Mouse (Mus musculus): ENCODE results near the gene 9430097D07Rik. TPM values are rescaled to one million over a fixed set of nuclear protein-coding genes. Genes with fewer than 3 reads are reported as not detected.

9430097D07Rik gene
- polyA plus RNA-seq (2016; fragmentation: Nextera tagmentation; extraction: Ambion mirVana) = 0.11 and 0.39 TPM in 2 replicates

GRCm38 (mm10) chr2:32575586-32576160, at the start of gene 9430097D07Rik:
9430097D07Rik (minus strand) TSS chr2:32575684.
- DNase-seq (ENCODE audit: low spot score) = peak; percentile 71
- Histone ChIP-seq H3K9me3 (no peaks in the 10 kb centered on the region), H3K27ac (peak within 1 kb of the TSS; percentile 64; the same call in 1 of the 2 replicates), H3K4me1 (replicated peaks) (peaks cover 32% of the 10 kb centered on the region), H3K4me3 (peak within 1 kb of the TSS; percentile 59), H3K36me3 (peaks cover 9% of the 10 kb centered on the region), H3K27me3 (ENCODE audit: insufficient read depth, poor library complexity, severe bottlenecking) (peaks cover 49% of the 10 kb centered on the region)
- 5% methylated on average over 28 of the region's 28 CpGs for WGBS

DNA sequence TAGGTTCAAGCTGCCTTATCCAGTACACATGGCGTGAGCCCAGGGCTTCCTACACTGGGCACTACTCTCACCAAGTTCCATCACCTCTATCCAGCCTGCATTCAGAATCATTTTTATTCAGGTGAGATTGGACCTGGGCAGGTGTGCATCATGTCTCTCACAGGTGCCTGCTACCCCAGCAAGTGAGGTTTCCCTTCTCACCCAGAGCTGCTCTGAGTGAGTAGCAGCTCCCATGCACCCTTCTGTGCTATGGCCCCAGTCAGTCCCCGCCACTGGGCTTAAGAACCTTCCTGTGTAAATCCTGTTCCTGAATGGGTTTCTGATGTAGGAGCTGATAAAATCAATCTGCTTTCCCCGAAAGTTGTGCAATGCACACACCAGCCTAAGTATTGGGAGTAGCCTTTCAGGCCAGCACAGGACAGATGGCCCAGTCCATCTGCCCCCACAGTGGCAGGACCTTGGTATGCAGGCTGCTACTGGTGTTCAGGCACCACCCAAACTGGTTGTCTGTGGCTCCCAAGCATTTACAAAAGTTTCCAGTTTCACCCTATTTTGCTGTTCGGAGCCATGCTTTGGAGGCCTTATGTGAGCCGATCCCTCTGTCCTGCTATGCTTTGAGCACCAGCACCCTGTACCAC, 48.7 kb upstream of the 9430097D07Rik start:
- WGBS = 78% methylated on average over 5 of the region's 5 CpGs
- Histone ChIP-seq H3K9me3 (no peaks in the 10 kb centered on the region), H3K4me3 (no peak overlapping the region), H3K36me3 (no peaks in the 10 kb centered on the region), H3K4me1 (replicated peaks) (peaks cover 81% of the 10 kb centered on the region), H3K27me3 (ENCODE audit: insufficient read depth, poor library complexity, severe bottlenecking) (0 out of 2 replicates have a peak, but pooled peaks cover 6% of the 10 kb centered on the region), H3K27ac (peak overlapping the region; percentile 88)
- no peak for DNase-seq (ENCODE audit: low spot score)

DNA sequence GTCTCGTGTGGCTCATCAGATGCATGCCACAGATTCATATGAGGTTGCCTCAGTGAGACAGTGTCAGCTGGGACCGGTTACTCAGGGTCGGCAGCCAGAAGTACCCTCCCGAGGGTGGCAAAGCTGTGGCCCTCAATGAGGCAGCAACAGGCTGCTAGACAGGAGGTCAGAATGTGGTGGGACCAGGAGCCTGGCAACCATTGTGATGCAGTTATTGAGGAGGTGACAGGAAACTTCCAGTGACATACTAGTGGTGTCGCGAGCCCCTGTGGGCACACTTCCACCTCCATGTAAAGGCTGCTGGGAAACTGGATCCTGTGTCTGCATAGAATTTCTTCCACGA, 46.0 kb upstream of the 9430097D07Rik start, which contains the start of gene Ak1:
Gene Ak1, plus strand, starts transcription at position 242 of the 343 bp plus-strand sequence.
- DNase-seq (ENCODE audit: low spot score) = no peak
- Histone ChIP-seq H3K36me3 (peaks cover 20% of the 10 kb centered on the region), H3K27ac (peak within 1 kb of the TSS; percentile 82), H3K4me1 (replicated peaks) (peaks cover 67% of the 10 kb centered on the region), H3K4me3 (0 out of 2 replicates have a peak within 1 kb of the TSS, but pooled peaks have one; percentile 1), H3K9me3 (peaks cover 5% of the 10 kb centered on the region; the same call in 1 of the 2 replicates), H3K27me3 (ENCODE audit: insufficient read depth, poor library complexity, severe bottlenecking) (no peaks in the 10 kb centered on the region)
- WGBS = 42% methylated on average over 7 of the region's 7 CpGs

GRCm38 (mm10) chr2:32620682-32621516, 45.4 kb upstream of the 9430097D07Rik start:
- Histone ChIP-seq H3K27me3 (ENCODE audit: insufficient read depth, poor library complexity, severe bottlenecking) (no peaks in the 10 kb centered on the region), H3K4me3 (0 out of 2 replicates have a peak overlapping the region, but pooled peaks have one; percentile 1), H3K27ac (peak overlapping the region; percentile 82), H3K9me3 (peaks cover 5% of the 10 kb centered on the region; the same call in 1 of the 2 replicates), H3K4me1 (replicated peaks) (peaks cover 61% of the 10 kb centered on the region), H3K36me3 (peaks cover 20% of the 10 kb centered on the region)
- WGBS = 35% methylated on average over 4 of the region's 4 CpGs
- DNase-seq (ENCODE audit: low spot score) = peak; percentile 56

DNA sequence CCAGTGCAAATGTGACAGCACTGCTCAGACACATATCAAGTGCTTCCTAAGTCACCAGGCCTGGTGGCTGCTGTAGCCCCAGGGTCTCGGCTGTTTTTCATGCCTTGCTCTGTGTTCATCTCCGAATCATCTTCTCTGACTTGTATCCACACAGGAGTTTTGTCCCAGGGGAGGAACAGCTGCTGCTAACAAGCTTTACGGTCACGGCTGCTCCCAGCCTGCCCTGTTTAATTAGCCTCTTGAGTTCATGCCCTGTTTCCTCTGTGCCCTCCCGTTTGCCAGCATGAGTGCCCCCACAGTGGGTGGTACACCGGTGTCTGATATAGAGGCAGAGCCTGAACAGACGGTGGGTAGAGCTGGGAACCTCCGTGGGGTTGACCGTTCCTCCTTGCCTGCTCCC, 42.6 kb upstream of the 9430097D07Rik start:
- Histone ChIP-seq H3K4me1 (replicated peaks) (peaks cover 40% of the 10 kb centered on the region), H3K4me3 (no peak overlapping the region), H3K9me3 (peaks cover 5% of the 10 kb centered on the region; the same call in 1 of the 2 replicates), H3K36me3 (peaks cover 41% of the 10 kb centered on the region), H3K27ac (no peak overlapping the region), H3K27me3 (ENCODE audit: insufficient read depth, poor library complexity, severe bottlenecking) (no peaks in the 10 kb centered on the region)
- WGBS = 75% methylated on average over 9 of the region's 9 CpGs
- DNase-seq (ENCODE audit: low spot score) = no peak

DNA sequence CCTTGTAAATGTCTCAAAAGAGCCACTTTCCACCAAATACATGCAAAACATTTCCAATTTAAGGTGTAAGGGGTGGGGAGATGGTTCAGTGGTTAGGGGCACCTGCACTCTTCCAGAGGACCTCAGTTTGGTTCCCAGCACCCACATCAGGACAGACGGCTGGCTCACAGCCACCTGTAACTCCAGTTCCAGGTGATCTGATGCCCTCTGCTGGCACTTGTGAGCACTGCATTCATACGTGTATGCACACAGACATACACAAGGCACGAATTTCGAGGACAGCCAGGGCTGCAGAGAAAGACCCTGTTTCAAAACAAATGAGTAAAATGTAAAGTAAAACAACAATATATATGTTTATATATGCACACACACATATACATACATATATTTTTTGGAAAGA, 42.1 kb upstream of the 9430097D07Rik start:
- Histone ChIP-seq H3K36me3 (peaks cover 44% of the 10 kb centered on the region), H3K27ac (no peak overlapping the region), H3K27me3 (ENCODE audit: insufficient read depth, poor library complexity, severe bottlenecking) (no peaks in the 10 kb centered on the region), H3K4me1 (replicated peaks) (peaks cover 40% of the 10 kb centered on the region), H3K9me3 (peaks cover 5% of the 10 kb centered on the region; the same call in 1 of the 2 replicates), H3K4me3 (no peak overlapping the region)
- WGBS = 93% methylated on average over 4 of the region's 4 CpGs
- DNase-seq (ENCODE audit: low spot score) = no peak

DNA sequence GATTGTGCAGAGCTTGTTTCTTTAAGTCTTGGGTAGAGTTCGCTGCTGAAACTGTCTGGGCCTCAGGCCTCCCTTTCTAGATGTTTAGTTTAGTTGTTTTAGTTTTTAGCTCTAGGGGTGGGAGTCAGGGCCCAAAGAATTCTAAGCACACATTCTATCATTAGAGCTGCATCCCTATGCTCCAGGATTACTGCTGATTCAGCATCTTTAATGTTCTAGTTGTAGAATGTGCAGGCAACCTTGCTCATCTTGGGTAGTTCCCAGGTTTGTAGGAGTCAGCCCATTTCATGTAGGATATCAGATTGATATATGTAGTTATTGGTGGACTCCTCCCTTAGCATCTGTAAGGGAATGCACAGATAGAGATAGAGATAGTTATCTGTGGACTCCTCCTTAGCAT, 41.6 kb upstream of the 9430097D07Rik start:
- Histone ChIP-seq H3K27me3 (ENCODE audit: insufficient read depth, poor library complexity, severe bottlenecking) (no peaks in the 10 kb centered on the region), H3K9me3 (peaks cover 5% of the 10 kb centered on the region; the same call in 1 of the 2 replicates), H3K27ac (no peak overlapping the region), H3K36me3 (peaks cover 49% of the 10 kb centered on the region), H3K4me1 (replicated peaks) (peaks cover 44% of the 10 kb centered on the region), H3K4me3 (no peak overlapping the region)
- no peak for DNase-seq (ENCODE audit: low spot score)
- 94% methylated on average over 1 of the region's 1 CpGs for WGBS

DNA sequence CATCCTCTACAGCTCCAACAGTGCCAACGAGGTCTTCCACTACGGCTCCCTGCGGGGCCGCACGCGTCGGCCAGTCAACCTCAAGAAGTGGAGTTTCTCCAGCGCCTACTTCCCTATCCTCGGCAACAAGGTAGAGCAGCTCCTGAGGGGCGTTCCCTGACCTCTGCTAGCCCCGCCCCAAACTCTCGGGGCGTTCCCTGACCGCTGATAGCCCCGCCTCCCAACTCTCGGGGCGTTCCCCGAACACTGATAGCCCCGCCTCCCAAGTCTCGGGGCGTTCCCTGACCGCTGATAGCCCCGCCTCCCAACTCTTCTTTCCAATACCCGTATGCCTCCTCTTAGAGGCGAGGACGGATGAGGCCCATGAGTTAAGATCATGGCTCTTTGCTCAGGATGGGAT, 36.8 kb upstream of the 9430097D07Rik start:
- H3K36me3 ChIP-seq = peaks cover 35% of the 10 kb centered on the region
- no peak overlapping the region for H3K4me3 ChIP-seq
- H3K27ac ChIP-seq = no peak overlapping the region
- 60% methylated on average over 26 of the region's 26 CpGs for WGBS
- peaks cover 1% of the 10 kb centered on the region; the same call in 1 of the 2 replicates for H3K9me3 ChIP-seq
- peaks cover 43% of the 10 kb centered on the region for H3K4me1 ChIP-seq (replicated peaks)
- no peak for DNase-seq (ENCODE audit: low spot score)
- H3K27me3 ChIP-seq (ENCODE audit: insufficient read depth, poor library complexity, severe bottlenecking) = peaks cover 11% of the 10 kb centered on the region; the same call in 1 of the 2 replicates

DNA sequence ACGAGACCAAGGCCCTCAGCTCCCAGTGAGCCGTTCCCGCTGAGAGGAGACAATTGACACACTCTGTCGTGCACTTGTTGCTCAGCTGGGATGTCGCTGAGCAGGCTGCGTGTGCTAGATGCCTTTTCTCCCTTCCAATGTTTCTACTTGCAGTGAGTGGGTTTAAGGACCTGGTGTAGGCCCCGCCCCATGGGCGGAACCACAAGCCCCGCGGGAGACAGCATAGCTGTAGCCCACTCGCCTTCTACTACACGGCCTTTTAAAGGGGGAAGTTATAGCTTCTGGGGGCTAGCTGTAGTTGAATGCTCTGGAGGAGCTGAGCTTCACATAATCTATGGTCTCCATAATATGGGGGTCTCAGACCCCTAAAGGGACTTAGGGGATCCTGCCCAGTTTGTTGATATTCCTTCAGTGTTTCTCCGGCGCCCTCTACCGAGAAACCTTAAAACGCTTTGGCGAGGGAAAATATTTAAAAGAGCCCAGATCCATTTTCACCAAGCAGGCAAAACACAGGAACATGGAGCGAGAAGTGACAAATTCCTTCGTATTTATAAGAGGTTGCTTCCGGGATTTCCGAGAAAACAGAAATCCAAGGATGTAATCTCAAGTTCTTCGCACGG, 35.2 kb upstream of the 9430097D07Rik start:
- peak overlapping the region; percentile 50 for H3K4me3 ChIP-seq

GRCm38 (mm10) chr2:32608778-32609435, 33.4 kb upstream of the 9430097D07Rik start:
- 33% methylated on average over 18 of the region's 18 CpGs for WGBS
- no peak for DNase-seq (ENCODE audit: low spot score)
- no peaks in the 10 kb centered on the region for H3K9me3 ChIP-seq

More for the DNA sequence above, 35.2 kb upstream of the 9430097D07Rik start:
- DNase-seq (ENCODE audit: low spot score) = peak; percentile 30
- H3K4me1 ChIP-seq (replicated peaks) = peaks cover 52% of the 10 kb centered on the region
- H3K27me3 ChIP-seq (ENCODE audit: insufficient read depth, poor library complexity, severe bottlenecking) = peaks cover 11% of the 10 kb centered on the region; the same call in 1 of the 2 replicates
- H3K9me3 ChIP-seq = no peaks in the 10 kb centered on the region
- 0 out of 2 replicates have a peak overlapping the region, but pooled peaks have one; percentile 59 for H3K27ac ChIP-seq
- H3K36me3 ChIP-seq = peaks cover 29% of the 10 kb centered on the region
- WGBS = 19% methylated on average over 23 of the region's 23 CpGs

GRCm38 (mm10) chr2:32608141-32608777, 32.8 kb upstream of the 9430097D07Rik start:
- peak overlapping the region; percentile 81 for H3K4me3 ChIP-seq
- peak; percentile 70 for DNase-seq (ENCODE audit: low spot score)
- WGBS = 7% methylated on average over 25 of the region's 25 CpGs
- peak overlapping the region; percentile 59 for H3K27ac ChIP-seq
- H3K27me3 ChIP-seq (ENCODE audit: insufficient read depth, poor library complexity, severe bottlenecking) = peaks cover 11% of the 10 kb centered on the region; the same call in 1 of the 2 replicates
- H3K9me3 ChIP-seq = no peaks in the 10 kb centered on the region
- peaks cover 11% of the 10 kb centered on the region for H3K36me3 ChIP-seq
- H3K4me1 ChIP-seq (replicated peaks) = peaks cover 52% of the 10 kb centered on the region

More at GRCm38 (mm10) chr2:32608778-32609435, 33.4 kb upstream of the 9430097D07Rik start:
- Histone ChIP-seq H3K27me3 (ENCODE audit: insufficient read depth, poor library complexity, severe bottlenecking) (peaks cover 11% of the 10 kb centered on the region; the same call in 1 of the 2 replicates), H3K27ac (peak overlapping the region; percentile 59), H3K4me1 (replicated peaks) (peaks cover 52% of the 10 kb centered on the region), H3K36me3 (peaks cover 14% of the 10 kb centered on the region), H3K4me3 (peak overlapping the region; percentile 81)
